Comparison of ENCODE assay signal across 8 mouse cellular contexts in the genomic region with DNA sequence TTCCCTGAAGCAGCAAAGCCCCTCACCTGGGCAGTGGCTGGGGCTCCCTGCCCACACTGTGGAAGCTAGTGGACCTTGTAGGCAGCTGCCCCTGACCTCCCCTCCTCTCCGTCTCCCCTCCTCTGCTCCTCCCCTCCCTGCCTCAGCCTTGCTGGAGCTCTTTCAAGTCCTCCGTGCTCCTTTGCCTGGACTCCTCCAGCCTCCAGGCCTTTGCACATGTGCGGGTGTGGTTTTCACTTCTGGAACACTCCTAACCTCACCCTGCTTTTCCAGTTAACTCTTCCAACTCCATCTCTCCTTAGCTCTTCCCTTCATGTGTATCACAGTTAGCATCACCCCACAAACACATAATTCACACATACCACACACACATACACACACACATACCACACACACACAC.
DNase-seq lines count a peak whose midpoint lies in the region; ATAC-seq and TF ChIP-seq lines count a peak whose summit lies in the region.

No protein-coding gene starts in this region.

- H3K27me3 ChIP-seq in kidney, postnatal 0 days (ENCODE audit: insufficient read depth, low read length): no peaks in the 10 kb centered on the region
- no peaks in the 10 kb centered on the region for H3K27me3 ChIP-seq in neural tube, embryonic 13.5 days

- TF ChIP-seq CTCF in kidney, postnatal 0 days (IDR thresholded peaks at IDR 0.05; ENCODE audit: low read depth): no peak

- no peak for ATAC-seq in kidney, postnatal 0 days (replicated peaks; ENCODE audit: low FRiP score, low read depth)
- no peak for ATAC-seq in neural tube, embryonic 13.5 days (ENCODE audit: low read depth)

- no peaks in the 10 kb centered on the region for H3K36me3 ChIP-seq in kidney, postnatal 0 days (ENCODE audit: insufficient read depth, low read length)
- H3K36me3 ChIP-seq in neural tube, embryonic 13.5 days: no peaks in the 10 kb centered on the region

- H3K4me2 ChIP-seq in kidney, postnatal 0 days (ENCODE audit: low read length): no peak overlapping the region
- H3K4me2 ChIP-seq in neural tube, embryonic 13.5 days: no peak overlapping the region

- 6% methylated on average over 3 of the region's 3 CpGs for WGBS in kidney, postnatal 0 days
- WGBS in neural tube, embryonic 13.5 days: 22% methylated on average over 3 of the region's 3 CpGs

- H3K4me1 ChIP-seq in kidney, postnatal 0 days (replicated peaks; ENCODE audit: insufficient read depth, low read length): peaks cover 61% of the 10 kb centered on the region
- H3K4me1 ChIP-seq in neural tube, embryonic 13.5 days (replicated peaks): peaks cover 75% of the 10 kb centered on the region

- no peak overlapping the region for H3K9ac ChIP-seq in kidney, postnatal 0 days (ENCODE audit: low read depth, low read length)
- 0 out of 2 replicates have a peak overlapping the region, but pooled peaks have one; percentile 28 for H3K9ac ChIP-seq in neural tube, embryonic 13.5 days

- peak; percentile 73 to 80 for DNase-seq in adrenal gland, adult (ENCODE audit: inconsistent age in 2 of 2, low spot score in 1 of 2)
- DNase-seq in adrenal gland, postnatal 4 days (ENCODE audit: low spot score in 2 of 2): no peak
- peak; percentile 28 to 42 for DNase-seq in right cerebral cortex, postnatal 10 days (ENCODE audit: low spot score in 2 of 2)
- DNase-seq in right cerebral cortex, adult 2 months (ENCODE audit: low spot score in 2 of 2): no peak
- DNase-seq in kidney, postnatal 0 days (ENCODE audit: low spot score): peak; percentile 43
- DNase-seq in B cell, adult 2 months: no peak
- no peak for DNase-seq in right cerebral cortex, adult 18-20 months

- H3K9me3 ChIP-seq in kidney, postnatal 0 days (replicated peaks; ENCODE audit: low read length): no peaks in the 10 kb centered on the region
- no peaks in the 10 kb centered on the region for H3K9me3 ChIP-seq in neural tube, embryonic 13.5 days

- no peak overlapping the region for H3K4me3 ChIP-seq in kidney, postnatal 0 days (replicated peaks; ENCODE audit: low read depth, low read length)
- no peak overlapping the region for H3K4me3 ChIP-seq in neural tube, embryonic 13.5 days

- H3K27ac ChIP-seq in kidney, postnatal 0 days: peak overlapping the region; percentile 96
- H3K27ac ChIP-seq in neural tube, embryonic 13.5 days (replicated peaks): peak overlapping the region; percentile 97

Comparison
In these comparisons a context has a peak if more than half of its experiments do, and no peak if none do; other contexts are left out.
1. DNase-seq: peak in adrenal gland, adult (2 of 2), right cerebral cortex, postnatal 10 days (2 of 2) and kidney, postnatal 0 days (single experiment); none in adrenal gland, postnatal 4 days (0 of 2), right cerebral cortex, adult 2 months (0 of 2), B cell, adult 2 months (0 of 2) and right cerebral cortex, adult 18-20 months (single experiment).